Mouse (Mus musculus) hindbrain, embryonic 10.5 days (tissue): Measurements from ENCODE around the gene Med29. TPM values are rescaled to one million over a fixed set of nuclear protein-coding genes. Genes with fewer than 3 reads are reported as not detected.

ENCODE experiments used
- DNase-seq: peaks from one replicate; pipeline ENCODE4 v3.0.0-alpha.2; 2017; ENCODE audit warnings: low spot score
- H3K27ac ChIP-seq: fragments of 300-500 bp; sonication (generic); 2 replicates; pipeline ENCODE4 v1.5.1; 2016; ENCODE audit warnings: mild to moderate bottlenecking, moderate library complexity
- H3K27me3 ChIP-seq: fragments of 300-500 bp; sonication (generic); 2 replicates; pipeline ENCODE4 v1.6.1; 2016; ENCODE audit warnings: mild to moderate bottlenecking; ENCODE audit not compliant: poor library complexity, insufficient read depth, severe bottlenecking
- H3K36me3 ChIP-seq: fragments of 300-500 bp; sonication (generic); 2 replicates; pipeline ENCODE4 v1.6.1; 2016; ENCODE audit warnings: mild to moderate bottlenecking, moderate library complexity
- H3K4me1 ChIP-seq: fragments of 300-500 bp; sonication (generic); replicated peaks from 2 replicates; pipeline ENCODE4 v1.6.1; 2016; ENCODE audit warnings: mild to moderate bottlenecking
- H3K4me3 ChIP-seq: fragments of 300-500 bp; sonication (generic); 2 replicates; pipeline ENCODE4 v1.5.1; 2016; ENCODE audit warnings: mild to moderate bottlenecking, moderate library complexity
- H3K9me3 ChIP-seq: fragments of 300-500 bp; sonication (generic); 2 replicates; pipeline ENCODE4 v1.6.1; 2016; ENCODE audit warnings: mild to moderate bottlenecking, moderate library complexity
- WGBS: fragments of 180-500 bp; shearing (Covaris S2); methylation state at CpG from one replicate; pipeline ENCODE4 v1.1.7; 2016; 5-methylcytosine and 5-hydroxymethylcytosine counted together
- polyA plus RNA-seq: library from polyadenylated mRNA; unstranded; fragments of >200 nt; fragmentation: Nextera tagmentation; extraction: Ambion mirVana; gene quantifications from 2 replicates; pipeline ENCODE4 v1.2.1, GENCODE M21; 2016

Med29 gene
- 62.9 and 65.0 TPM in 2 replicates for polyA plus RNA-seq

DNA sequence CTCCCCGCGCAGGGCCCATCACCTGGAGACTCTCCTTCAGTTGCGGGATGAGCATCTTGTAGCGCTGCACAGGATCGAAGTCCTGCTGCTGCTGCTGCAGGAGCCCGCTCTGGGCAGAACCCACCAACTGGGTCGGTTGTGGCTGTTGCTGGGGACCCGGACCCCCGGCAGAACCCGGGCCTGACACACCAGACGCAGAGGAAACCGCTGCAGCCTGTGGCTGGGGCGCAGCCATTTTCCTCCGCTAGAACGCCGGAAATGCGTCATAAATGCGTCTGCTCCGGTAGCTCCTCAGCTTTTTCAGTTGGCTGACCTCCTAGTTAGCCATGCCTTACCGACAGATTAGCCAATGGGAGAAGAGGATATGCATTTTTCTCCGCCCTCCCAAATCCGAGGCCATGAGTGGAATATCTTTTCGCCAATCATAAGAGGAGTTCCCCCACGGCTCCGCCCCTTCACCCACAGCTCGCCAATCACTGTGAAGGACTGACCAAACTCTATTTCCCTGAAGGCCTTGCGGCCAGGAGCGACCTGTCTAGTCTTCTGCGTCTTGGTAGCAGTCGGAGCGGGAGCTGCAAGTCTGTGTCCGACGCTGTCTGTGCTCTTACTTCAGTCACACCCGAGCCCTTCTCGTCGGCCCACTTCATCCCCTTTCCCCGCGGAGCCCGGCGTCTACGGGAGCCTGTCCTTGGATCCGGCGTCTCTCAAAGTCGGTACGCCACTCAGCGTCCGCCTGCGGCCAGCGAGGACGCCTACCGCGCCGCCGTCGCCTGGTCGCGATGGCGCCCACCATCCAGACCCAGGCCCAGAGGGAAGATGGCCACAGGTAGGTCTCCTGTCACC is at the start of gene Med29, which contains the start of gene Paf1:
Gene Med29 (minus strand): TSS at position 280 of the 843 bp plus-strand sequence.
Gene Paf1 (plus strand): TSS at position 523 of the 843 bp plus-strand sequence.
- H3K36me3 ChIP-seq, result peaks cover 66% of the 10 kb centered on the region
- under 1% methylated on average over 58 of the region's 58 CpGs for WGBS

DNA sequence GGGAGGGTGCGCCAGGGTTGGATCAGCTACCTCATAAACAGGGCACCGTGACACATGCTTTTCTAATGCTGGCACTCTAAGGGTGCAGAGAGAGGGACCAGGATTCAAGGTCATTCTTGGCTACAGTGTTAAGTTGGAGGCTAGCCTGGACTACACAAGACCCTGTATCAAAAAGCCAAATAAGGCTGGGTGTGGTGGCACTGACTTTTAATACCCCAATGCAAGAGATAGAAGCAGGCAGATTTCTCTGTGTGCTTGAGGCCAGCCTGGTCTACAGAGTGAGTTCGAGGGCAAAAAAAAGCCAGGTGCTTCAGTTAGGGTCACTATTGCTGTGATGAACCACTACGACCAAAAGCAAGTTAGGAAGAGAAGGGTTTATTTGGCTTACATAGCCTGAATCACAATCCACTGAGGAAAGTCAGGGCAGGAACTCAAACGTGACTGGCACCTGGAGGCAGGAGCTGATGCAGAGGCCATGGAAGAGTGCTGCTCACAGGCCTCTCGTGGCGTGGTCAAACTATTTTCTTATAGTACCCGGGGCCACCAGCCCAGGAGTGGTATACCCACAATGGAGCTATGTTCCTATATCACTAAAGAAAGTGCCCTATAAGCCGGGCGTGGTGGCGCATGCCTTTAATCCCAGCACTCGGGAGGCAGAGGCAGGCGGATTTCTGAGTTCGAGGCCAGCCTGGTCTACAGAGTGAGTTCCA is 49.4 kb upstream of the Med29 start:
- no peak overlapping the region for H3K27ac ChIP-seq
- H3K9me3 ChIP-seq, result no peaks in the 10 kb centered on the region
- H3K4me1 ChIP-seq, result peaks cover 10% of the 10 kb centered on the region
- 85% methylated on average over 14 of the region's 14 CpGs for WGBS
- peaks cover 7% of the 10 kb centered on the region for H3K27me3 ChIP-seq
- no peak for DNase-seq
- no peaks in the 10 kb centered on the region for H3K36me3 ChIP-seq
- H3K4me3 ChIP-seq, result no peak overlapping the region

More for the DNA sequence above, at the start of gene Med29, which contains the start of gene Paf1:
- Histone ChIP-seq H3K4me3 (peak within 1 kb of the TSS; percentile 96), H3K4me1 (peaks cover 23% of the 10 kb centered on the region), H3K27me3 (no peaks in the 10 kb centered on the region), H3K9me3 (no peaks in the 10 kb centered on the region), H3K27ac (peak within 1 kb of the TSS; percentile 88)
- peak; percentile 95 for DNase-seq

DNA sequence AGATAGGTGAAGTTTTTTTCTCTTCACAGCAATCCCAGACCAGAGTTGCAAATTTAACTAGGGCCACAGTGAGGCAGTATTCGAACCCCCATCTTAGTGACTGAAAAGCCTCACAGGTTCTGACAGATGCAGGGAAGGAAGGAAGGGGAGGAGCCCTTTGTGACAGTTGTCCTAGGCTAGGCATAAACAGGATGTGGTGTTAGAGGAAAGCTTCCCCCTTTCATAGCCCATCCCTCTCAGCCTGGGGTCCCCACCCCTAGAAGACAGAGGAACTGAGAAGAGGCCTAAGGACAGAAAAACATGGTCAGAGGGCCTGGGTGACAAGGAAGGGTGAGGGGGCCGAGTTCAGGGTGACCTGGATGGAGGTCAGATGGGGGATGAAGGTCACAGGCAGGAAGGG is 48.2 kb upstream of the Med29 start:
- Histone ChIP-seq H3K4me1 (peaks cover 5% of the 10 kb centered on the region), H3K27me3 (peaks cover 3% of the 10 kb centered on the region), H3K4me3 (no peak overlapping the region), H3K9me3 (no peaks in the 10 kb centered on the region), H3K27ac (no peak overlapping the region; the same call in 1 of the 2 replicates), H3K36me3 (no peaks in the 10 kb centered on the region)
- no peak for DNase-seq
- WGBS, result 48% methylated on average over 2 of the region's 2 CpGs

DNA sequence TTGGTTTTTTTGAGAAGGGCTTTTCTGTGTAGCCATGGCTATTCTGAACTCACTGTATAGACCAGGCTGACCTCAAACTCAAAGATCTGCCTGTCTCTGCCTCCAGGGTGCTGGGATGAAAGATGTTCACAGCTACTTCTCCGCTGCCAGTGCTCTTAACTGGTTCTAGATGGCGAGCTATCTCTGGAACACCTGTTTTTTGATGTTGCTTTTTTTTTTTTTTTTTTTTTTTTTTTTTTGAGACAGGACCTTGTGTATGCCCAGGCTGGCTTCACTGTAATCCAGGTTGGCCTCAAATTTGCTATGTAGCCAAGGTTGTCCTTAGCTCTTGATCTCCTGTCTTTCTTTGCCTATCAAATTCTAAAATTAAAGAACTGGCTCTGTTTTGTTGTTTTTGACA is 46.3 kb upstream of the Med29 start:
- H3K27ac ChIP-seq, result no peak overlapping the region
- 85% methylated on average over 2 of the region's 2 CpGs for WGBS
- H3K36me3 ChIP-seq, result peaks cover 2% of the 10 kb centered on the region; the same call in 1 of the 2 replicates
- no peaks in the 10 kb centered on the region for H3K27me3 ChIP-seq
- H3K4me1 ChIP-seq, result peaks cover 25% of the 10 kb centered on the region
- no peak overlapping the region for H3K4me3 ChIP-seq
- no peak for DNase-seq
- H3K9me3 ChIP-seq, result no peaks in the 10 kb centered on the region

DNA sequence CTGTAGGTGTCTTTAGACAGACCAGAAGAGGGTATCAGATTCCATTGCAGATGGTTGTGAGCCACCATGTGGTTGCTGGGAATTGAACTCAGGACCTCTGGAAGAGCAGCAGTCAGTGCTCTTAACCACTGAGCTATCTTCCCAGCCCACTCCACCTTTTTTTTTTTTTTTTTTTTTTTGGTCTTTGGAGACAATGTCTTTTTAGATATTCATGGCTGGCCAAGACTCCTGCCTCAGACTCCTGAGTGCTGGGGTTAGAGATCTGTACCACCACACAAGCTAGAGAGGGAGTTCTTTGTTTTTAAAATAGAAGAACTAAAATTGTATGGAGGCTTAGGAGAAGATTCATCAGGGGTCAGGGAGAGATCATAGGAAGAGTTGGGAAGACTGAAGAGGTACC is 45.5 kb upstream of the Med29 start:
- H3K27me3 ChIP-seq, result no peaks in the 10 kb centered on the region
- H3K4me1 ChIP-seq, result peaks cover 33% of the 10 kb centered on the region
- H3K9me3 ChIP-seq, result no peaks in the 10 kb centered on the region
- H3K4me3 ChIP-seq, result no peak overlapping the region
- DNase-seq, result no peak
- no peak overlapping the region for H3K27ac ChIP-seq
- peaks cover 10% of the 10 kb centered on the region for H3K36me3 ChIP-seq

DNA sequence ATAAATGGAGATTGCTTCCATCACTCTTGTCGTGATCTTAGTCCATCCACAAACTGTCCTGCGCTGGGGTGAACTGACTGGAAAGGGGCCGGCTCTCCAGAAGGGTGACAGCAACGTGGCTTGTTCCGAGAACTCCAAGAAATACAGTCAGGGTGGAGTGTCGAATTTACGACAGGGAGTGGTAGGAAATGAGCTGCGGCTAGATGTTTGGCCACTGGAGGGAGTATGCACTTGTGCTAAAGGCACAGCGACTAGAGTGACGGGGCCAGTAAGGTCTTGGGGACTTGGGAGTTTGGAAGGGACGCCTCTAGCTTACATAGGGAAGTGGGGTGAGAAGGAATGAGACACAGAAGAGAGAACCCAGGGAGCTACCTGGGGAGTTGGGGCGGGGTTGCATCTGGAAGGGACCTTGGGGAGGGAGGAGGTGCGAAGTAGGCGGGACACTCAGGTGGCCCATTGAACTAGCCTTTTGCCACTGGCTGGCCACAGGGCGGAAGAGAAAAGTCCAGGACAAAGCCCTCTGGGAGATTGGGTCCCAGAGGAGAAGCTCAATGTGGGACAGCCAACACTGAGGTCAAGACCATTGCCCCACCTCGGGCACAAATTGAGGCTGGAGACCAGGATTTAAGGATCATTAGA is 44.5 kb upstream of the Med29 start, which contains the start of gene Gmfg:
Gene Gmfg (plus strand): TSS at position 516 of the 639 bp plus-strand sequence.
- WGBS, result 2% methylated on average over 16 of the region's 16 CpGs
- peak; percentile 82 for DNase-seq
- H3K27me3 ChIP-seq, result no peaks in the 10 kb centered on the region
- H3K36me3 ChIP-seq, result peaks cover 19% of the 10 kb centered on the region
- H3K4me3 ChIP-seq, result peak within 1 kb of the TSS; percentile 96
- peak within 1 kb of the TSS; percentile 90 for H3K27ac ChIP-seq
- H3K9me3 ChIP-seq, result no peaks in the 10 kb centered on the region
- H3K4me1 ChIP-seq, result peaks cover 42% of the 10 kb centered on the region

DNA sequence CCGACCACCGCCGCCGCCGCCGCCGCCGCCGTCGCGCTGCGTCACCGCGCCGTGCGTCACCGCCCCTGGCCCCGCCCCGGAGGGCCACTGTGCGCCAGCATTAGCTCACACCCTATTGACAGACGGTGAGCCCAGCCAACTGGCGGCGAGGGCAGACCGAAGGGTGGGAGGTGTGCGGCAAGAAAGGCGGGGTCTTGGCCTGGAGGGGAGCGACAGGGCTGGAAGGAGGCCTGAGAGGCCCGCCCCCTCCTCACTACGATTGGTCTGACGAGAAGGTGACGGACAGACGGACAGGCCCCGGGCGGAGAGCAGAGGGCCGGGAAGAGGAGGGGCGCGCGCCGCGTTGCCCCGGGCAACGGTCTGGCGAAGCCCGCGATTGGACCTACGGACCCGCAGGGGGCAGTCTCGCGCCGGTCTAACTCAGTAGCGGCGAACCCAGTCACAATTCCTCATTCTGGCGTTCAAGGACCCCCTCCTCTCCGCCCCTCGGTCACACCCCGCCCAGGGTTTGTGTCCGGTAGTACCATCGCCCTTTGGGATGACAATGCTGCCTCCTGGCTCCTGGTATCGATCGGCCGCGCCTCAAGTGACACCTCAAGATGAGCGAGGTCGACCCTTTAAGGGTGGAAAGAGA is 43.9 kb upstream of the Med29 start:
- Histone ChIP-seq H3K27me3 (no peaks in the 10 kb centered on the region), H3K27ac (peak overlapping the region; percentile 90), H3K4me1 (peaks cover 42% of the 10 kb centered on the region), H3K4me3 (peak overlapping the region; percentile 96), H3K36me3 (peaks cover 26% of the 10 kb centered on the region), H3K9me3 (no peaks in the 10 kb centered on the region)
- DNase-seq, result peak; percentile 100
- whole genome bisulfite sequencing, result under 1% methylated on average over 49 of the region's 64 CpGs

DNA sequence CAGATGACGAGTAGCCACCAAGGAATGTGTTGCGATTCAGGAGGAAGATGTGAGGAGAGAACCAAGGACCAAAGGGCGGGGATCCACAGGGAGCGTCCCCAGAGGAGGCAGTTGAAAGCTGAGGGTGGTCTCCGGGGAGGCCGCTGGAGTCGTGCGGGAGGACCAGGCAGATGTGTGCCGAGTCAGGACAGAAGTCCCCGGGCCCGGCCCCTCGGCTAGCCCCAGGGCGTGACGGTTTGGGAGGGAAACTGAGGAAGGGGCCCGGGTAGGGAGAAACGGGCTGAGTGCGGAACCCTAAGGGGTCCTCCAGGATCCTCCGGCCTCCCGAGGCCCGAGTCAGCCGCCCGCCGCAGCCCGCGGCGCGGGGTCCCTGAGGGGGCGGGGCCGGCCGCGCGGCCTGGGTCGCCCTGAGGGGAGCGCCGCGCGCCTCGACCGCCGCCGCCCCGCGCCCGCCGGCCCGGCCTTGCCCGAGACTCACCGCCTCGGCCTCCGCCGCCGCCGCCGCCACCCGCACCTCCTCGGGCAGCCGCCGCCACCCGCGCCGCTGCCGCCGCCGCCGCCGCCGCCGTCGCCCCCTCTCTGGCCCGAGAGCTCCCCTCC is 43.3 kb upstream of the Med29 start:
- H3K27ac ChIP-seq, result peak overlapping the region; percentile 90
- DNase-seq, result no peak
- H3K27me3 ChIP-seq, result no peaks in the 10 kb centered on the region
- H3K4me1 ChIP-seq, result peaks cover 42% of the 10 kb centered on the region
- H3K9me3 ChIP-seq, result no peaks in the 10 kb centered on the region
- H3K4me3 ChIP-seq, result peak overlapping the region; percentile 96
- peaks cover 32% of the 10 kb centered on the region for H3K36me3 ChIP-seq
- WGBS, result 8% methylated on average over 48 of the region's 70 CpGs

DNA sequence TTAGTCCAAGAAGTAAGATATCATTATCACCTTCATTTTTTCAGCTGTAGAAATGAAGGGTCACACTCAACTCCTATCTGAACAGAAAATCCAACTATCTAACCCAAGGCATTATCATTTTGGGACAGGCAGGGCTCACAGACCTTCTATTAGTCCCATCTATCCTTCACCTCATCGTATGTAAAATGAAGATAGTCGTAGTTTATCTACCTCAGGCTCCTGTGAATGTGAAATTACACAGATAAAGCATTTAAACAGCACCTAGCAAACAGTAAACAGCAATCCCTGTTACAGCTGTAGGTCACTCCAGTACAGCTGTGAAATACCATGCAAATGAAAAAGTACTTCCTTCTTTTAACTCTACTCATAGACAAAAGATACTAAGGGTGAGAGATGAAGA is 39.7 kb upstream of the Med29 start:
- 94% methylated on average over 2 of the region's 2 CpGs for WGBS
- no peak for DNase-seq
- Histone ChIP-seq H3K27ac (no peak overlapping the region), H3K4me1 (peaks cover 39% of the 10 kb centered on the region), H3K4me3 (no peak overlapping the region), H3K9me3 (no peaks in the 10 kb centered on the region), H3K36me3 (peaks cover 51% of the 10 kb centered on the region), H3K27me3 (no peaks in the 10 kb centered on the region)

DNA sequence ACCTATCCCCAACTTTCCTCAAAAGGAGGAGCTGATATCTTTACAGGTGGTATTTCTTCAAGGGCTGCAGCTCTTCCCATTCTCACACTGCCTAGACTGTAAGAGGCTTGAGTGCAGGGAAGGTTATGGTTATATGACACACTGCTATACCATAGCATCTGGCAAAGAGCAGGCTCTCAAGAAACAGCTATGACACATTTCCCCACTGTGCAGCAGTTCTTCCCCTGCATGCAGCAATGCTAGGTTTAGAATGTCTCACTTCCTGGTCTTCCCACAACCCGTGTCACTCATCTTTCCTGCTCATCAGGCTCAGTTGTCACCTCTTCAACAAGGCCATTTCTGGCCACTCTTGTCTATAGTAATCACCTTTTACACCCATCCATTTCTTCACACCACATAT is 38.0 kb upstream of the Med29 start:
- Histone ChIP-seq H3K4me1 (peaks cover 34% of the 10 kb centered on the region), H3K36me3 (peaks cover 54% of the 10 kb centered on the region)

DNA sequence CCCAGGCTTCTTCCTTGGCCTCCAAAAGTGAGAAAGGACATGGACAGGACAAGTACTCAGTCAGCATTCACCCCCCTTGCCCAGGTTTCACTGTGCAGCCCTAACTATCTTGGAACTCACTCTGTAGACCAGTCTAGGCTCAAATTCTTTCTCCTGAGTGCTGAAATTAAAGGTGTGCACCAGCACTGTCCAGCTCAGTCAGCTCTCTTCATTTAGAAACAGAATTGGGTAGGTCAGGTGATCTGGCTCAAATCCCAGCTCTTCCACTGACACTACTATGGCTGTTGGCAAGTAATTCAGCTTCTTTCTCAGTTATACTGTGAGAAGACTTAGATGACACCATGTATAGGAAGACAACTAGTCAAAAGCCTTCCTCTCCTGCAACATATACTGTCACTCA is 35.2 kb upstream of the Med29 start:
- no peak overlapping the region for H3K4me3 ChIP-seq
- H3K27me3 ChIP-seq, result no peaks in the 10 kb centered on the region
- H3K27ac ChIP-seq, result no peak overlapping the region
- H3K9me3 ChIP-seq, result no peaks in the 10 kb centered on the region
- peaks cover 7% of the 10 kb centered on the region for H3K4me1 ChIP-seq
- DNase-seq, result no peak
- peaks cover 60% of the 10 kb centered on the region for H3K36me3 ChIP-seq

More for the DNA sequence above, 38.0 kb upstream of the Med29 start:
- no peak overlapping the region for H3K4me3 ChIP-seq
- no peaks in the 10 kb centered on the region for H3K27me3 ChIP-seq
- no peak for DNase-seq
- H3K9me3 ChIP-seq, result no peaks in the 10 kb centered on the region
- H3K27ac ChIP-seq, result no peak overlapping the region
- 88% methylated on average over 1 of the region's 1 CpGs for WGBS

DNA sequence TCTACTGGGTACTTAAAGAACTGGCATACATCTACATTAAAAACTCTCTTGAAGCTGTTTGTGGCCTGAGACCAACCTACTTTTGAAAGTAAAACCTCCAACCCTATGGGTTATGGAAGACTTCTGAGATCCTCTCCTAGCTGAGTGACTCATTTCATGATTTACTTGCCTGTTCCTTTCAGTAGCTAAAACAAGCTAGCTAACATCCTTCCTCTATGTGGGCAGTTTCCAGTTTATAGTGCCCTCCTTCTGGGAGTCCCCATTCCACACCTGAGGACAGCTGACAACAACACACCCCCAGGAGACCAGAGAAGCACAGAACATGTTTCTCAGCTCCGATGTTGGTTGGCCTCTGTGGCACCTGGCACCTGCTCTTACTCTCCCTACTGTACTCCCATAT is 30.5 kb upstream of the Med29 start:
- WGBS, result 88% methylated on average over 1 of the region's 1 CpGs
- peaks cover 77% of the 10 kb centered on the region for H3K36me3 ChIP-seq
- H3K4me3 ChIP-seq, result no peak overlapping the region
- no peak for DNase-seq
- no peaks in the 10 kb centered on the region for H3K27me3 ChIP-seq
- H3K27ac ChIP-seq, result no peak overlapping the region
- H3K4me1 ChIP-seq, result no peaks in the 10 kb centered on the region
- H3K9me3 ChIP-seq, result no peaks in the 10 kb centered on the region
